Mouse (Mus musculus): ENCODE data around the gene Tlr6.

DNA sequence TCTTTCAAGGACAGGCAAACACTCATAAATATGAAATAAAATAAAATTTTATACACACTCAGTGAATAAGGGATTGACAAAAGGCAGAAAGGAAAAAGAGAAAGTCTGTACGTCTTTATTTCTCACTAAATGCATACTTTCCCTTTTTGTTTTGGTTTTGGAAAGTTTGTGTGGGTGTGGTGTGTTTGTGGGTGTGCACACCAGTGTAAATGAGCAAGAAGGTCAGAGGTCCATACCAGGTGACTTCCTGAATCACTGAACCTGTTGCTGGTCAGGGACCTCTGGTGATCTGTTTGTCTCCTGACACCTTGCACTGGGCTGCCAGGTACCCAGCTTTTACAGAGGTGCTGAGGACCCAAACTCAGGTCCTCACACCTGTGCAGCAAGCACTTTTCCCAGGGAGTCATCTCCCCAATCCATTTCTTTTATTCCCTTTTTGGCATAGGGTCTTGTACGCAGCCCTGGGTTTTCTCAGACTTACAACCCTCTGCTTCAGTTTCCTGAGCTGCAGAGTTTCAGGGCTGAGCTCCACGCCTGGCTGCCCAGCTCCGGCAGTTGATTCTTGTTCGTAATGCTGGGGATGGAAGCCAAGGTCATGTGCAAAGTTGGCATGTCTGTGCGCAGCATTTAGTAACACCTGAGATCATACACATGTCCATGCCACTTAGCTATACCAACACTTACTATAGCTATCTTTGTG, 51.2 kb downstream of the Tlr6 start:
- TF ChIP-seq POLR2A (IDR thresholded peaks at IDR 0.05; ENCODE audit: control insufficient read depth, extremely low read depth, insufficient read depth, low read length, poor library complexity) (no peak), CTCF (IDR thresholded peaks at IDR 0.05; ENCODE audit: borderline replicate concordance, control insufficient read depth, extremely low read depth, insufficient read depth, low read length, poor library complexity) (no peak)

All from thymus, adult 2 months (tissue).